Mouse (Mus musculus): ENCODE data around the gene Sall4. TPM values are rescaled to one million over a fixed set of nuclear protein-coding genes. Genes with fewer than 3 reads are reported as not detected.

The Sall4 gene
- polyA plus RNA-seq (2014; fragmentation: Nextera tagmentation; extraction: Ambion mirVana), result 33.9 and 37.2 TPM in 2 replicates

DNA sequence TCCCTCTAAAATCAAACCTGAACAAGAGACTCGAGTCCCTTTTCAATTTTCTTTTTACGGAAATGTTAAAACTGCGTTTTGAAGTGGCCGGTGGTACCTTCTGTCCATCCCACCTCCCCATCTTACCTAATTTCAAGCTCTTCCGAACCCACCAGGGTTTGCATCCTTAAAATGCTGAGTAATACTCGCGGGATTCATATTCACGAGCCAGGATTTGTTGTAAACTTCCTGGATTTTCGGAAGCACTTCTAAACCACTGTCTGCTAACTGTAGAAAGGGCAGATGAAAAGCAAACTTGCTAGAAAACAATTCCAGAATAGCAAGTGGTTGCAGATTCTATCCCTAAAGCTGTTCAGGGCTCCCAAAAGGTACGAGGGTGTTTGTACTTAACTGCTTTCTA, at the start of gene Sall4:
Gene Sall4, minus strand, starts transcription at position 362 of the 400 bp plus-strand sequence.
- peak within 1 kb of the TSS; percentile 96 for H3K9ac ChIP-seq (ENCODE audit: low read length)
- H3K4me1 ChIP-seq (ENCODE audit: control insufficient read depth, insufficient read depth, low read length), result peaks cover 23% of the 10 kb centered on the region
- no peaks in the 10 kb centered on the region for H3K36me3 ChIP-seq (ENCODE audit: control insufficient read depth, insufficient read depth, low read length)
- H3K4me3 ChIP-seq (ENCODE audit: low read depth, low read length), result peak within 1 kb of the TSS; percentile 88
- peak within 1 kb of the TSS; percentile 81 for H3K4me2 ChIP-seq
- ATAC-seq (ENCODE audit: low FRiP score), result no peak
- H3K27me3 ChIP-seq (ENCODE audit: control insufficient read depth, insufficient read depth, low read length), result peaks cover 5% of the 10 kb centered on the region; the same call in 1 of the 2 replicates
- H3K27ac ChIP-seq (ENCODE audit: low read depth, low read length), result peak within 1 kb of the TSS; percentile 89
- DNase-seq (ENCODE audit: low spot score, missing footprints), result peak; percentile 92
- WGBS, result 12% methylated on average over 10 of the region's 10 CpGs
- no peaks in the 10 kb centered on the region for H3K9me3 ChIP-seq (ENCODE audit: control insufficient read depth, low read length)

DNA sequence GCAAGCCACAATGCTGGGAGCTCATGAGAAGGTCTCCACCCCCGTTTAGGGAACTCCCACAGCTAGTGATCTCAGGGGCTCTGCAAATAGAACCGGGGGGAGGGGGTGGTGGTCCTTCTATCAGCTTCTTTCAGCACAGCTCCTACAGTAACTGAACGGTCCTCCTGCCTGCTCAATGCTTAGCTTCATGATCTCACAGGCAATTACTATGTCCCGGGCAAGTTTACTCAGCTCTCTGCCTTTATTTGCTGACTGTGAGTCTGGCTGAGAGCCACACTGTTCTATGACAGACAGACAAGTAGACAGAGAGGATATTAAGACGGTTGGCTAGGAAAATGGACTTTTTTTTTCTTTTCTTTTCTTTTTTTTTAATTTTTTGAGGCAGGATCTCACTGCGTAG, 45.5 kb upstream of the Sall4 start:
- no peak for ATAC-seq (ENCODE audit: low FRiP score)
- Histone ChIP-seq H3K4me3 (ENCODE audit: low read depth, low read length) (no peak overlapping the region), H3K9me3 (ENCODE audit: control insufficient read depth, low read length) (no peaks in the 10 kb centered on the region), H3K4me1 (ENCODE audit: control insufficient read depth, insufficient read depth, low read length) (peaks cover 12% of the 10 kb centered on the region), H3K4me2 (no peak overlapping the region), H3K27me3 (ENCODE audit: control insufficient read depth, insufficient read depth, low read length) (no peaks in the 10 kb centered on the region; the same call in 1 of the 2 replicates), H3K36me3 (ENCODE audit: control insufficient read depth, insufficient read depth, low read length) (no peaks in the 10 kb centered on the region), H3K9ac (ENCODE audit: low read length) (no peak overlapping the region), H3K27ac (ENCODE audit: low read depth, low read length) (no peak overlapping the region)
- DNase-seq (ENCODE audit: low spot score, missing footprints), result no peak
- WGBS, result 53% methylated on average over 6 of the region's 6 CpGs

GRCm38 (mm10) chr2:168809895-168810294, 42.2 kb upstream of the Sall4 start:
- H3K27me3 ChIP-seq (ENCODE audit: control insufficient read depth, insufficient read depth, low read length), result no peaks in the 10 kb centered on the region; the same call in 1 of the 2 replicates
- DNase-seq (ENCODE audit: low spot score, missing footprints) (peak; percentile 95), ATAC-seq (ENCODE audit: low FRiP score) (peak; percentile 80)
- no peak overlapping the region for H3K4me3 ChIP-seq (ENCODE audit: low read depth, low read length)
- 2% methylated on average over 14 of the region's 14 CpGs for WGBS
- H3K27ac ChIP-seq (ENCODE audit: low read depth, low read length), result peak overlapping the region; percentile 40
- H3K4me1 ChIP-seq (ENCODE audit: control insufficient read depth, insufficient read depth, low read length), result peaks cover 27% of the 10 kb centered on the region
- H3K4me2 ChIP-seq, result peak overlapping the region; percentile 39
- no peak overlapping the region; the same call in 1 of the 2 replicates for H3K9ac ChIP-seq (ENCODE audit: low read length)
- H3K36me3 ChIP-seq (ENCODE audit: control insufficient read depth, insufficient read depth, low read length), result no peaks in the 10 kb centered on the region
- no peaks in the 10 kb centered on the region for H3K9me3 ChIP-seq (ENCODE audit: control insufficient read depth, low read length)

- Histone ChIP-seq H3K27ac (ENCODE audit: low read depth, low read length) (no peak overlapping the region), H3K4me1 (ENCODE audit: control insufficient read depth, insufficient read depth, low read length) (peaks cover 27% of the 10 kb centered on the region)
Observed at GRCm38 (mm10) chr2:168807681-168808080, 39.9 kb upstream of the Sall4 start.

GRCm38 (mm10) chr2:168803849-168804248, 36.1 kb upstream of the Sall4 start:
- no peaks in the 10 kb centered on the region for H3K36me3 ChIP-seq (ENCODE audit: control insufficient read depth, insufficient read depth, low read length)
- DNase-seq (ENCODE audit: low spot score, missing footprints) (no peak), ATAC-seq (ENCODE audit: low FRiP score) (no peak)
- H3K4me3 ChIP-seq (ENCODE audit: low read depth, low read length), result no peak overlapping the region
- peaks cover 15% of the 10 kb centered on the region for H3K4me1 ChIP-seq (ENCODE audit: control insufficient read depth, insufficient read depth, low read length)
- H3K27ac ChIP-seq (ENCODE audit: low read depth, low read length), result no peak overlapping the region
- no peaks in the 10 kb centered on the region for H3K27me3 ChIP-seq (ENCODE audit: control insufficient read depth, insufficient read depth, low read length)
- no peaks in the 10 kb centered on the region for H3K9me3 ChIP-seq (ENCODE audit: control insufficient read depth, low read length)
- H3K4me2 ChIP-seq, result no peak overlapping the region
- 83% methylated on average over 4 of the region's 4 CpGs for WGBS
- no peak overlapping the region for H3K9ac ChIP-seq (ENCODE audit: low read length)

More at GRCm38 (mm10) chr2:168807681-168808080, 39.9 kb upstream of the Sall4 start:
- WGBS, result 3% methylated on average over 4 of the region's 4 CpGs
- Histone ChIP-seq H3K9me3 (ENCODE audit: control insufficient read depth, low read length) (no peaks in the 10 kb centered on the region), H3K4me3 (ENCODE audit: low read depth, low read length) (no peak overlapping the region), H3K9ac (ENCODE audit: low read length) (peak overlapping the region; percentile 20; the same call in 1 of the 2 replicates), H3K27me3 (ENCODE audit: control insufficient read depth, insufficient read depth, low read length) (no peaks in the 10 kb centered on the region; the same call in 1 of the 2 replicates), H3K36me3 (ENCODE audit: control insufficient read depth, insufficient read depth, low read length) (no peaks in the 10 kb centered on the region), H3K4me2 (no peak overlapping the region)
- ATAC-seq (ENCODE audit: low FRiP score), result peak; percentile 49
- peak; percentile 88 for DNase-seq (ENCODE audit: low spot score, missing footprints)

- Histone ChIP-seq H3K4me1 (ENCODE audit: control insufficient read depth, insufficient read depth, low read length) (no peaks in the 10 kb centered on the region), H3K9ac (ENCODE audit: low read length) (no peak overlapping the region), H3K27ac (ENCODE audit: low read depth, low read length) (no peak overlapping the region), H3K9me3 (ENCODE audit: control insufficient read depth, low read length) (no peaks in the 10 kb centered on the region), H3K36me3 (ENCODE audit: control insufficient read depth, insufficient read depth, low read length) (no peaks in the 10 kb centered on the region), H3K4me2 (no peak overlapping the region), H3K4me3 (ENCODE audit: low read depth, low read length) (no peak overlapping the region), H3K27me3 (ENCODE audit: control insufficient read depth, insufficient read depth, low read length) (no peaks in the 10 kb centered on the region)
- ATAC-seq (ENCODE audit: low FRiP score) (no peak), DNase-seq (ENCODE audit: low spot score, missing footprints) (no peak)
- 88% methylated on average over 12 of the region's 12 CpGs for WGBS
Observed at GRCm38 (mm10) chr2:168799326-168799725, 31.6 kb upstream of the Sall4 start.

DNA sequence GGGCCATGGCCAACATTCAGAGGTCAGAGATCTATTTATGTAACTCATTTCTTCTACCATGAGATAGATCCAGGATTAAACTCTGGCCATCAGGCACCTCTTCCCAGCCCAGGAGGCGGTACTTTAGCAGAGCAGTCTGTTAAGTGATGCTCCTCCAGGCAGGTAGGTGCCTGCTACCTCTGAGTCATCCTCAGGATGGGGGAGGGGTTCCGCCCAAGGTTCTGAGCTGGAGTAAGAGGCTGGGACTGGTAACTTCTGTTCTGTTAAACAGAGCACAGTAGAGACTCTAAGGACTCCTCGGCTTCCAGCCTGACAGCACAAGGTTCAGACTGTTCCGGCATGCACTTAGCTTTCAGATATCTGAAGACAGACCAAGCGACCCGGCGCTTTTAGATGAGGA, 31.2 kb upstream of the Sall4 start:
- H3K4me1 ChIP-seq (ENCODE audit: control insufficient read depth, insufficient read depth, low read length), result no peaks in the 10 kb centered on the region
- H3K4me2 ChIP-seq, result no peak overlapping the region
- H3K9me3 ChIP-seq (ENCODE audit: control insufficient read depth, low read length), result no peaks in the 10 kb centered on the region
- no peaks in the 10 kb centered on the region for H3K36me3 ChIP-seq (ENCODE audit: control insufficient read depth, insufficient read depth, low read length)
- no peak overlapping the region for H3K9ac ChIP-seq (ENCODE audit: low read length)
- H3K27ac ChIP-seq (ENCODE audit: low read depth, low read length), result no peak overlapping the region
- no peaks in the 10 kb centered on the region for H3K27me3 ChIP-seq (ENCODE audit: control insufficient read depth, insufficient read depth, low read length)
- DNase-seq (ENCODE audit: low spot score, missing footprints) (no peak), ATAC-seq (ENCODE audit: low FRiP score) (no peak)
- 85% methylated on average over 7 of the region's 7 CpGs for WGBS
- no peak overlapping the region for H3K4me3 ChIP-seq (ENCODE audit: low read depth, low read length)

DNA sequence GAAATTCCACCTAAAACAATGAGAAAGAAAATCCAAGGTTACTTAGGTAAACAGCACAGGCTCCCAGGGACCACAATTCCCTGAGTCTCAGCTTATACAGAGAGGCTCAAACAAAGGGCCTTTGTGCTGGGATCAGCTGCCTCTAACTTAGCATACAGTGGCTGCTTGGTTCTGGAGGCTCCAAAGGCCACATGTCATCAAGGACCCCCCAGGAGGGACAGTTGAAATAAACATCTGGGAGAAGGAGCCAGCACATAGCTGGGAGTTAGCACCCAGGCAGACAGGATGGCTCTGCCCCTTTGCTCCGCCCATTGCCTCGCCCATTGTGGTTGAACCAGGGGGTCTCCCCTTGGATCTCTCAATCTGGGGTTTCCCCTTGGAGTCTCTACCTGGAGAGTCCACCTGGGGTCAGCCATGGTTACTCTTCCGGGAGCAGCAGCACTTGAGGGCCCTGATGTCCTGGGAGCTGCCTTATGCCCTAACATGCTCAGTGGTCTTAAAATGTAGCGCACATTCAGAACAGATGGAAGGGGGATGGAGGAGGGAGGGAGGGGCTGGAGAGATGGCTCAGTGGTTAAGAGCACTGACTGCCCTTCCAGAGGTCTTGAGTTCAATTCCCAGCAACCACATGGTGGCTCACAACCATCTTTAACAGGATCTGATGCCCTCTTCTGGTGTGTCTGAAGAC, 23.5 kb upstream of the Sall4 start:
- Histone ChIP-seq H3K4me2 (no peak overlapping the region), H3K27ac (ENCODE audit: low read depth, low read length) (peak overlapping the region; percentile 83), H3K27me3 (ENCODE audit: control insufficient read depth, insufficient read depth, low read length) (no peaks in the 10 kb centered on the region), H3K4me3 (ENCODE audit: low read depth, low read length) (no peak overlapping the region), H3K36me3 (ENCODE audit: control insufficient read depth, insufficient read depth, low read length) (no peaks in the 10 kb centered on the region), H3K4me1 (ENCODE audit: control insufficient read depth, insufficient read depth, low read length) (peaks cover 8% of the 10 kb centered on the region; the same call in 1 of the 2 replicates), H3K9ac (ENCODE audit: low read length) (peak overlapping the region; percentile 33; the same call in 1 of the 2 replicates), H3K9me3 (ENCODE audit: control insufficient read depth, low read length) (no peaks in the 10 kb centered on the region)
- DNase-seq (ENCODE audit: low spot score, missing footprints), result peak; percentile 96
- WGBS, result 46% methylated on average over 4 of the region's 4 CpGs
- peak; percentile 91 for ATAC-seq (ENCODE audit: low FRiP score)

- no peak for ATAC-seq (ENCODE audit: low FRiP score)
- Histone ChIP-seq H3K27me3 (ENCODE audit: control insufficient read depth, insufficient read depth, low read length) (no peaks in the 10 kb centered on the region), H3K9ac (ENCODE audit: low read length) (no peak overlapping the region), H3K9me3 (ENCODE audit: control insufficient read depth, low read length) (no peaks in the 10 kb centered on the region), H3K36me3 (ENCODE audit: control insufficient read depth, insufficient read depth, low read length) (no peaks in the 10 kb centered on the region), H3K4me1 (ENCODE audit: control insufficient read depth, insufficient read depth, low read length) (peaks cover 10% of the 10 kb centered on the region; the same call in 1 of the 2 replicates), H3K4me3 (ENCODE audit: low read depth, low read length) (no peak overlapping the region), H3K4me2 (no peak overlapping the region), H3K27ac (ENCODE audit: low read depth, low read length) (no peak overlapping the region)
- DNase-seq (ENCODE audit: low spot score, missing footprints), result no peak
- WGBS, result 95% methylated on average over 9 of the region's 9 CpGs
Observed at GRCm38 (mm10) chr2:168786174-168786573, 18.4 kb upstream of the Sall4 start.

Measured in midbrain, embryonic 11.5 days (tissue).